Mouse (Mus musculus): ENCODE measurements around the gene Cse1l. TPM values are rescaled to one million over a fixed set of nuclear protein-coding genes. Genes with fewer than 3 reads are reported as not detected.

Cse1l gene
- total RNA-seq, 2 experiments from 2014 or later = 52.2 to 60.6 TPM

- no peak for DNase-seq (ENCODE audit: extremely low spot score in 1 of 2, low spot score in 2 of 2)
- intact Hi-C loops (cut with DNase I) = no loop called here
Measured at GRCm38 (mm10) chr2:166885066-166885465, 20.8 kb upstream of the Cse1l start.

GRCm38 (mm10) chr2:166885619-166886018 lies 20.2 kb upstream of the Cse1l start:
- no peak for DNase-seq (ENCODE audit: extremely low spot score in 1 of 2, low spot score in 2 of 2)
- no peak for TF ChIP-seq CTCF (IDR thresholded peaks at IDR 0.05)
- intact Hi-C loops (cut with DNase I) = no loop called here

More at GRCm38 (mm10) chr2:166885066-166885465, 20.8 kb upstream of the Cse1l start:
- Histone ChIP-seq H3K27ac (no peak overlapping the region), H3K4me3 (no peak overlapping the region)
- no peak for TF ChIP-seq CTCF (IDR thresholded peaks at IDR 0.05)

GRCm38 (mm10) chr2:166886231-166886630 lies 19.6 kb upstream of the Cse1l start:
- TF ChIP-seq CTCF (IDR thresholded peaks at IDR 0.05) = no peak
- Histone ChIP-seq H3K27ac (no peak overlapping the region), H3K4me3 (no peak overlapping the region)
- intact Hi-C loops (cut with DNase I) = no loop called here
- no peak for DNase-seq (ENCODE audit: extremely low spot score in 1 of 2, low spot score in 2 of 2)

More at GRCm38 (mm10) chr2:166885619-166886018, 20.2 kb upstream of the Cse1l start:
- H3K4me3 ChIP-seq = no peak overlapping the region
- no peak overlapping the region for H3K27ac ChIP-seq

GRCm38 (mm10) chr2:166887816-166888215 lies 18.0 kb upstream of the Cse1l start:
- DNase-seq (ENCODE audit: extremely low spot score in 1 of 2, low spot score in 2 of 2) = no peak
- Histone ChIP-seq H3K4me3 (no peak overlapping the region), H3K27ac (no peak overlapping the region)
- peak; percentile 13; the same call in 1 of the 2 replicates for TF ChIP-seq CTCF (IDR thresholded peaks at IDR 0.05)
- intact Hi-C loops (cut with DNase I) = no loop called here

- no peak for DNase-seq (ENCODE audit: extremely low spot score in 1 of 2, low spot score in 2 of 2)
- intact Hi-C loops (cut with DNase I) = no loop called here
Measured at GRCm38 (mm10) chr2:166891366-166891880, 14.4 kb upstream of the Cse1l start.

DNA sequence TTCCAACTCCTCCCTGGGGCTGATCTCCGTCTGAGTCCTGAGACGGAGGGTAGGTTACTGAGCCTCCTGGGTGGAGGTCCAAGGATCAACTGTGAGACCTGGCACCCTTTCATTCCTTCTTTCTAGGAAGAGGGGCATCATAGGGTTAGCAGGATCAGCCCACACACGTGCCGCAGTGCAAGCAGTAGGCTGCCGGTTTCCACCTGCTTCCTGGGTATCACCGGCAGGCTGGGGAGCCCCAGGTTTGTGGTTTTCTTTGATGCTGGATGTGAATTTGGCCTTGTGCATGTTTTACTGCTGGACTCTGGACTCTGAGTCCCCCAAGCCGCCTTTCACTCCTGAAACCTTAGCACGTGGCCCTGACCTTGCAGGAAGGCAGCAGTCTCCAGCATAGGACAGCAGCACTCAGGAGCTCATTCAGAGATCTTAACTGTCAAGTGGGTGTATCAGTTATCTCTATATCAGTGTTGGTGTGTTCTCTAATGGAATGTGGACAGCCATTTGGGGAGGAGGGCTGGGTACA lies 13.6 kb upstream of the Cse1l start:
- Histone ChIP-seq H3K4me3 (no peak overlapping the region), H3K27ac (no peak overlapping the region)
- TF ChIP-seq CTCF (IDR thresholded peaks at IDR 0.05) = no peak
- intact Hi-C loops (cut with DNase I) = no loop called here
- DNase-seq (ENCODE audit: extremely low spot score in 1 of 2, low spot score in 2 of 2) = no peak

More at GRCm38 (mm10) chr2:166891366-166891880, 14.4 kb upstream of the Cse1l start:
- no peak overlapping the region for H3K27ac ChIP-seq
- H3K4me3 ChIP-seq = no peak overlapping the region
- TF ChIP-seq CTCF (IDR thresholded peaks at IDR 0.05) = no peak; the same call in none of the 2 replicates

GRCm38 (mm10) chr2:166893036-166893435 lies 12.8 kb upstream of the Cse1l start:
- DNase-seq (ENCODE audit: extremely low spot score in 1 of 2, low spot score in 2 of 2) = no peak
- Histone ChIP-seq H3K27ac (no peak overlapping the region), H3K4me3 (no peak overlapping the region)
- intact Hi-C loops (cut with DNase I) = no loop called here
- no peak for TF ChIP-seq CTCF (IDR thresholded peaks at IDR 0.05)

- Histone ChIP-seq H3K27ac (no peak overlapping the region; the same call in 1 of the 2 replicates), H3K4me3 (no peak overlapping the region)
- intact Hi-C loops (cut with DNase I) = no loop called here
- TF ChIP-seq CTCF (IDR thresholded peaks at IDR 0.05) = no peak
- peak in 1 of 2 experiments; percentile 22 for DNase-seq (ENCODE audit: extremely low spot score in 1 of 2, low spot score in 2 of 2)
Measured at GRCm38 (mm10) chr2:166896368-166896767, 9.5 kb upstream of the Cse1l start.

DNA sequence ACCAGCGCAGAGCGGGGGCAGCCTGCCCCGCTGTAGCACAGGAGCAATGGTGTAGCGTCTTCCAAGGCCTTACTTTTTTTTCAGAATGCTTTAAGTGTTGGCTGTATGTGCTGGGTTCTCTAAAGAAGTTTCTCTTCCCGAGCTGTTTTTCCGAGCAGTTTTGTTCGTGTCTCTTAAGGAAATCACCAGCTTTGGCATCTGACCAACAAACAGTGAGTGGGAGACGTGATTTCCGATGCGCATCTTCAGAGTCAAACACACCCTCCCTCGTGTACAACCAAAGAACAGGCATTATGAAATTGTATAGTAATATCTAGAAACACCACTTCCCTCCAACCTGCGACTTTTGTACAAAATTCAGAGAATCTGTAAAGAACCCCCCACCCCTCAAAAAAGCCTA lies 8.9 kb upstream of the Cse1l start:
- TF ChIP-seq CTCF (IDR thresholded peaks at IDR 0.05) = no peak
- Histone ChIP-seq H3K4me3 (no peak overlapping the region), H3K27ac (no peak overlapping the region)
- DNase-seq (ENCODE audit: extremely low spot score in 1 of 2, low spot score in 2 of 2) = no peak
- intact Hi-C loops (cut with DNase I) = no loop called here

DNA sequence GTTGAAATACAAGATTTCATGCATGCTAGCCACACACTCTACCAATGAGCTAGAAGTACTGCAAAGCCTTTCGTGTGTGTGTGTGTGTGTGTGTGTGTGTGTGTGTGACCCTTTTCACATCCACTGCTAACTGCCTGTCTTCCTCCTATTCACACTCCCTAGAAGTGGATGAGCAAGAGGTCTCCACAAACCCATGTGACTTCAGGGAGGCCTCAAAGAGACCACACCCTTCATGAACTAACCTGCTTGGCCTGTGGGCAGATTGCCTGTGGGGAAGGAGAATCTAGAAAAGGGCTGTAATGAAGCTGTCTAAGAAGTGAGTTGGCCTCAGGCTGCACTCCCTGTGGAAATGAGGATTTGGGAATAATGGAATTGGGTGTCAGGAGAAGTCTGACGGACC lies 6.7 kb upstream of the Cse1l start:
- DNase-seq (ENCODE audit: extremely low spot score in 1 of 2, low spot score in 2 of 2) = no peak
- TF ChIP-seq CTCF (IDR thresholded peaks at IDR 0.05) = no peak
- Histone ChIP-seq H3K4me3 (no peak overlapping the region), H3K27ac (no peak overlapping the region)
- intact Hi-C loops (cut with DNase I) = no loop called here

DNA sequence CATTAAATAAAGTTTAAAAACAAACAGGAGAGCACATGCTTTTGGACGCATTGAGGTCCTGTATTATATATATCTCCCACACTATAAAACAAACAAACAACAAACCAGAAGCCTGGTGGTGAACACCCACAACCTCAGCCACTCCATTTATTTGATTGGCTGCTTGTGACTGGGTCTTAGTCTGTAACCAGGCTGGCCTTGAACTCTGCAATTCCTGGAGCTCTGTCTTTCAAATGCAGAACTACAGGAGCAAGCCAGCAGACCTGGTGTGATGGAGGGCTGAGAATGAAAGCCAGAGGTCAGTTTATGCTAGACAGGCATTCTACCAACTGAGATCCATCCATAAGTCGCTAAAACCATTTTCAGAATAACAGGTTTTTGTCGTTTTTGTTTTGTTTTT lies 6.1 kb upstream of the Cse1l start:
- no peak overlapping the region for H3K27ac ChIP-seq
- DNase-seq (ENCODE audit: extremely low spot score in 1 of 2, low spot score in 2 of 2) = no peak
- intact Hi-C loops (cut with DNase I) = no loop called here
- H3K4me3 ChIP-seq = no peak overlapping the region
- TF ChIP-seq CTCF (IDR thresholded peaks at IDR 0.05) = no peak

GRCm38 (mm10) chr2:166900792-166901505 lies 4.9 kb upstream of the Cse1l start:
- DNase-seq (ENCODE audit: extremely low spot score in 1 of 2, low spot score in 2 of 2) = no peak
- Histone ChIP-seq H3K27ac (no peak overlapping the region), H3K4me3 (no peak overlapping the region)
- TF ChIP-seq CTCF (IDR thresholded peaks at IDR 0.05) = no peak; the same call in 1 of the 2 replicates
- intact Hi-C loops (cut with DNase I) = no loop called here
